Mouse (Mus musculus) limb, embryonic 11.5 days (tissue): ENCODE data around the gene Asah2. TPM values are rescaled to one million over a fixed set of nuclear protein-coding genes. Genes with fewer than 3 reads are reported as not detected.

Source experiments
- ATAC-seq: fragments of 200-750 bp; cut with Nextera tagmentation; 2 replicates; pipeline ENCODE4 v1.8.0; 2017; ENCODE audit warnings: low read depth; ENCODE audit not compliant: insufficient number of reproducible peaks, low FRiP score, low TSS enrichment
- DNase-seq: peaks from one replicate; pipeline ENCODE4 v3.0.0-alpha.2; 2015; ENCODE audit warnings: low spot score
- H3K27ac ChIP-seq: fragments of 300-500 bp; sonication (generic); replicated peaks from 2 replicates; pipeline ENCODE4 v1.5.1; 2014; ENCODE audit warnings: low read depth, mild to moderate bottlenecking, low read length
- H3K27me3 ChIP-seq: fragments of 300-500 bp; sonication (generic); 2 replicates; pipeline ENCODE4 v1.6.1; 2014; ENCODE audit warnings: mild to moderate bottlenecking, low read length, mixed read lengths; ENCODE audit not compliant: control insufficient read depth, insufficient read depth
- H3K36me3 ChIP-seq: fragments of 300-500 bp; sonication (generic); 2 replicates; pipeline ENCODE4 v1.6.1; 2014; ENCODE audit warnings: mild to moderate bottlenecking, low read length, moderate library complexity, mixed read lengths; ENCODE audit not compliant: control insufficient read depth, insufficient read depth
- H3K4me1 ChIP-seq: fragments of 300-500 bp; sonication (generic); 2 replicates; pipeline ENCODE4 v1.6.1; 2014; ENCODE audit warnings: low read length, mixed read lengths; ENCODE audit not compliant: control insufficient read depth, insufficient read depth
- H3K4me2 ChIP-seq: fragments of 300-500 bp; sonication (generic); 2 replicates; pipeline ENCODE4 v1.6.1; 2014; ENCODE audit warnings: low read depth, mild to moderate bottlenecking, moderate library complexity; ENCODE audit not compliant: severe bottlenecking
- H3K4me3 ChIP-seq: fragments of 300-500 bp; sonication (generic); 2 replicates; pipeline ENCODE4 v1.5.1; 2014; ENCODE audit warnings: low read depth, low read length
- H3K9ac ChIP-seq: fragments of 300-500 bp; sonication (generic); 2 replicates; pipeline ENCODE4 v1.6.1; 2014; ENCODE audit warnings: mild to moderate bottlenecking, low read length
- H3K9me3 ChIP-seq: fragments of 300-500 bp; sonication (generic); 2 replicates; pipeline ENCODE4 v1.6.1; 2016; ENCODE audit warnings: low read length; ENCODE audit not compliant: control insufficient read depth
- WGBS: fragments of 180-500 bp; shearing (Covaris S2); extraction: QIAGEN DNeasy Blood & Tissue Kit; methylation state at CpG from one replicate; pipeline ENCODE4 v1.1.7; 2014; 5-methylcytosine and 5-hydroxymethylcytosine counted together
- polyA plus RNA-seq: library from polyadenylated mRNA; unstranded; fragments of >200 nt; fragmentation: Nextera tagmentation; extraction: Ambion mirVana; gene quantifications from 2 replicates; pipeline ENCODE4 v1.2.1, GENCODE M21; 2014

Gene Asah2
- polyA plus RNA-seq, 1 experiment from 2014 or later: 1.2 TPM

DNA sequence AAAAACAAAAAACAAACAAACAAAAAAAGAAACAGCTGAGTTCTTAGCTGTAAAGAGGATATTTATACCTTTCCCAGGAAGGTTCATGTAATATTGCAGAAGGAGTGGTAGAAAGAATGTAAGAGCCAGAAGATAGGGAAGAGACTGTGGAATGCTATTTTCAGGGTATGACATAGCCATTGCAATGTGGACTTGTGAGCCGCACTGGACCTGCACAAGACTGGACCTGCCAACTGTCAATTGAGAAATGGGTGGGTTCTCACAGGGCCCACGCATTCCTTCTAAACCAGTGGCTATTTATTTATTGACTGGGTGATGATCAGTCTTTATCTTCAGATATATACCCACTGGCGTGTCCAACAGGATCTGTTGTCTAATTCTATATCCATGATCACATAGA is 111.1 kb downstream of the Asah2 start:
- ATAC-seq: no peak
- Histone ChIP-seq H3K4me1 (no peaks in the 10 kb centered on the region), H3K4me2 (no peak overlapping the region), H3K9ac (no peak overlapping the region), H3K9me3 (no peaks in the 10 kb centered on the region), H3K36me3 (no peaks in the 10 kb centered on the region), H3K4me3 (no peak overlapping the region), H3K27me3 (no peaks in the 10 kb centered on the region), H3K27ac (no peak overlapping the region)
- no peak for DNase-seq
- WGBS: 85% methylated on average over 3 of the region's 3 CpGs

GRCm38 (mm10) chr19:31991057-31991456 is 117.0 kb downstream of the Asah2 start:
- 88% methylated on average over 6 of the region's 6 CpGs for WGBS
- Histone ChIP-seq H3K36me3 (no peaks in the 10 kb centered on the region), H3K27me3 (no peaks in the 10 kb centered on the region), H3K9me3 (no peaks in the 10 kb centered on the region), H3K4me1 (no peaks in the 10 kb centered on the region), H3K4me2 (no peak overlapping the region), H3K27ac (no peak overlapping the region), H3K9ac (no peak overlapping the region), H3K4me3 (no peak overlapping the region)
- DNase-seq (no peak), ATAC-seq (no peak)

- ATAC-seq (no peak), DNase-seq (no peak)
- no peak overlapping the region for H3K4me2 ChIP-seq
- H3K27me3 ChIP-seq: no peaks in the 10 kb centered on the region
- no peak overlapping the region for H3K9ac ChIP-seq
- H3K9me3 ChIP-seq: no peaks in the 10 kb centered on the region
- no peak overlapping the region for H3K27ac ChIP-seq
- H3K4me1 ChIP-seq: no peaks in the 10 kb centered on the region
- 76% methylated on average over 2 of the region's 2 CpGs for WGBS
- H3K36me3 ChIP-seq: no peaks in the 10 kb centered on the region
- no peak overlapping the region for H3K4me3 ChIP-seq
These were observed 132.1 kb downstream of the Asah2 start for GRCm38 (mm10) chr19:31975882-31976281.

DNA sequence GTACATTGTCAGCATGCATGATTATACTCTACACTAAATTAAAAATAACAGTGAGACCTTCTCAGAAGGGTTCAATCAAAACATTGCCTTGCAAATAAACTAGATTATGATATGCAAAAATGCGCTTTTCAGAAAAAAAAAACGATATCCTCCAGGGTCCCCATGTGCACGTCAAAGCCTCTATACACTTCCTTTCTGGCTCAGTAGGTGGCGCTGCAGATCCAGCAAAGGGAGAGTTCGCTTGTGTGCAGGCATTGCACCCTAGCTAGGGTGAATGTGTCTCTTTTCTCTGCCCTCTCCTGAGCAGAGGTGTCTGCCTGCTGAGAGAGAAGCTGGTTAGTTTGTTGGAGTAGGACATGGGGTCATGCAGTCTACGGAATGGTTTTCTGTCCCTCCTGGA is 136.0 kb downstream of the Asah2 start:
- Histone ChIP-seq H3K4me3 (no peak overlapping the region), H3K36me3 (no peaks in the 10 kb centered on the region), H3K9me3 (no peaks in the 10 kb centered on the region), H3K4me1 (no peaks in the 10 kb centered on the region), H3K27me3 (no peaks in the 10 kb centered on the region), H3K4me2 (no peak overlapping the region), H3K9ac (no peak overlapping the region), H3K27ac (no peak overlapping the region)
- DNase-seq: peak; percentile 94
- 14% methylated on average over 6 of the region's 6 CpGs for WGBS
- ATAC-seq: peak; percentile 65; the same call in 1 of the 2 replicates

DNA sequence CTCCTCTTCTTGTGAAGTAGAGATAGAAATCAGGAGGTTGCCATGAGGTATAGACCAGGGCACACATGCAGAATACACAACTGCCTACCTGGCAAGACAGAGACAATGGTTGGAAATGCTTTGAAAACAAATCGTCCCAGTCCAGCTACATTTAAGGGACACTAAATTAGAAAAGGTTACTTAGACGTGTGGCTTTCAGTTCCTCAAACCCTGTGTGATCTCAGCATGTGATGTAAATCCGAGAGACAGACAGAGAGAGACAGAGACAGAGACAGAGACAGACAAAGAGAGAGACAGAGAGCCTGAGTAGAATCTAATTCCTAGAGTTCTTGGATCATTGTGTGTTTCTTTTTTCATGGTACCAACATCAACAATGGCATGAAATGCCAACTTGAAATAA is 136.6 kb downstream of the Asah2 start:
- no peaks in the 10 kb centered on the region for H3K9me3 ChIP-seq
- no peaks in the 10 kb centered on the region for H3K36me3 ChIP-seq
- H3K27ac ChIP-seq: no peak overlapping the region
- H3K27me3 ChIP-seq: no peaks in the 10 kb centered on the region
- 57% methylated on average over 3 of the region's 3 CpGs for WGBS
- H3K4me1 ChIP-seq: no peaks in the 10 kb centered on the region
- H3K4me2 ChIP-seq: no peak overlapping the region
- no peak overlapping the region for H3K9ac ChIP-seq
- DNase-seq (no peak), ATAC-seq (no peak)
- H3K4me3 ChIP-seq: no peak overlapping the region

DNA sequence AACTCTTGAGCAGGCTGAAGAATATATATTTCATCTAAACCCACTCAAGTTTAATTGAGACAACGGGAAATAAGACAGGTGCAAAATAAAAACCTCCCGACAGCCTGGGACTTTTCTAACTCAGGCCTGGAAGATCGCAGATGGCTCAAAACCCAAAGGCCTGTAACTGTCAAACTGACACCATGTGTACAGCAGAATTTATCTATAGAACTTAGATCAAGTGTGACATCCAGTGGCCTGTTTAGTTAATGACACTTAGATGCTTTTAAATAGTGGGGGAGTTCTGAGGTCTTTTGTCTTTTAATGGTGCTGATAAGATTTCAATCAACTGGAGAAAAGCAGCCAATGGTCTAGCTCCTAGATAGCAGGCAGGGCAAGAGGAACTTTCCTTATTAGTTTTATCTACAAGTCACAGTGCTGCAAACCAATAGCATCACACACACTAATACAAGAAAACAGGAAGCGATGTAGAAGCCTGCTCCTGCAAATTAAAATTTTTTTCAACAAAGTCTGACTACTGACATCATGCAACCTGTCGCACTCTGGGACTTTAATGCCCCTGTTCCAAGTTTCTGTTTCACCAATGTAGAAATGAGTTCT is 140.0 kb downstream of the Asah2 start:
- no peaks in the 10 kb centered on the region for H3K27me3 ChIP-seq
- no peak for DNase-seq
- no peaks in the 10 kb centered on the region for H3K36me3 ChIP-seq
- H3K9me3 ChIP-seq: no peaks in the 10 kb centered on the region
- no peaks in the 10 kb centered on the region for H3K4me1 ChIP-seq
- H3K4me2 ChIP-seq: no peak overlapping the region
- ATAC-seq: no peak
- no peak overlapping the region for H3K4me3 ChIP-seq
- H3K9ac ChIP-seq: no peak overlapping the region
- WGBS: 78% methylated on average over 5 of the region's 5 CpGs
- no peak overlapping the region for H3K27ac ChIP-seq

- H3K27me3 ChIP-seq: no peaks in the 10 kb centered on the region
- H3K4me1 ChIP-seq: no peaks in the 10 kb centered on the region
- no peak overlapping the region for H3K4me3 ChIP-seq
- WGBS: 53% methylated on average over 3 of the region's 3 CpGs
- no peak overlapping the region for H3K9ac ChIP-seq
- ATAC-seq (no peak), DNase-seq (no peak)
- no peaks in the 10 kb centered on the region for H3K36me3 ChIP-seq
- no peak overlapping the region for H3K27ac ChIP-seq
- no peaks in the 10 kb centered on the region for H3K9me3 ChIP-seq
- H3K4me2 ChIP-seq: no peak overlapping the region
These were observed 144.9 kb downstream of the Asah2 start for GRCm38 (mm10) chr19:31963147-31963546.

DNA sequence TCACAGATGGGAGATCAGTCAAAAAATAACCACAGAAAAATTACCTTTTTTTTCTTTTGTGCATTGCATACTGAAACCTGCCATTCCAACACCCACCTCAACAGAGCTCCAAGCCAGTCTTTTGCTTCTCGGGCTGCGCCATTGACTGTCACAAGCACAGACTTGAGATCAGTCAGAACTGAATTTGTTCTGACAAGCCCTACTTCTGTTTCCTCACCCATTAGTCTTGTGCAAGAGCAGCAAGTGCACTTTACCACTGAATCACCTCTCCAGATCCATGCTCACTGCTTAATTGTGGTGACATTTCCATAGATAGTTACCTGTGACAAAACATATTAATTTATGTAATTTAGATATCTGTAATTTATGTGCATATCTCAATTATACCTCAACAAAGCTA is 147.6 kb downstream of the Asah2 start:
- ATAC-seq (no peak), DNase-seq (no peak)
- no peaks in the 10 kb centered on the region for H3K27me3 ChIP-seq
- H3K4me3 ChIP-seq: no peak overlapping the region
- H3K4me1 ChIP-seq: no peaks in the 10 kb centered on the region
- no peak overlapping the region for H3K4me2 ChIP-seq
- no peak overlapping the region for H3K9ac ChIP-seq
- WGBS: 88% methylated on average over 2 of the region's 2 CpGs
- H3K36me3 ChIP-seq: no peaks in the 10 kb centered on the region
- H3K9me3 ChIP-seq: no peaks in the 10 kb centered on the region
- H3K27ac ChIP-seq: no peak overlapping the region

- no peak for ATAC-seq
- DNase-seq: no peak
These were observed 151.7 kb downstream of the Asah2 start for GRCm38 (mm10) chr19:31956359-31956758.

More at GRCm38 (mm10) chr19:31956359-31956758, 151.7 kb downstream of the Asah2 start:
- no peak overlapping the region for H3K4me3 ChIP-seq
- H3K9ac ChIP-seq: no peak overlapping the region
- no peaks in the 10 kb centered on the region for H3K36me3 ChIP-seq
- H3K27ac ChIP-seq: no peak overlapping the region
- H3K27me3 ChIP-seq: no peaks in the 10 kb centered on the region
- H3K9me3 ChIP-seq: no peaks in the 10 kb centered on the region
- no peak overlapping the region for H3K4me2 ChIP-seq
- H3K4me1 ChIP-seq: no peaks in the 10 kb centered on the region
- 76% methylated on average over 2 of the region's 2 CpGs for WGBS
